Mouse (Mus musculus) testis, adult 2 months (tissue): ENCODE measurements at regions not wholly inside any gene's neighbourhood (a gene's known extent, or its start where the extent isn't known, plus 50 kb on each side); places are given as distances from the start of the nearest gene placed in this dataset.

Source experiments
- CTCF ChIP-seq: fragments of 200-500 bp; IDR thresholded peaks from 2 replicates; pipeline ENCODE4 v1.5.1; 2012; ENCODE audit warnings: low read depth, mild to moderate bottlenecking, inconsistent platforms, low read length, moderate library complexity; ENCODE audit not compliant: control insufficient read depth, insufficient read depth, insufficient replicate concordance
- POLR2A ChIP-seq: fragments of 200-500 bp; IDR thresholded peaks from 2 replicates; pipeline ENCODE4 v1.6.1; 2012; ENCODE audit warnings: low read depth, mild to moderate bottlenecking, inconsistent platforms, low read length, moderate library complexity; ENCODE audit not compliant: control insufficient read depth

GRCm38 (mm10) chr5:134006470-134007126, 92.9 kb upstream of the Castor2 start:
- TF ChIP-seq CTCF (peak; percentile 79), POLR2A (no peak)
